Mouse (Mus musculus) thymus, adult 2 months (tissue): ENCODE results near the gene Fjx1.

Source experiments
- CTCF ChIP-seq: fragments of 200-500 bp; IDR thresholded peaks from 2 replicates; pipeline ENCODE4 v1.5.1; 2012; ENCODE audit warnings: mild to moderate bottlenecking, control low read depth, low read length, moderate library complexity, borderline replicate concordance; ENCODE audit not compliant: control insufficient read depth, poor library complexity, insufficient read depth; ENCODE audit errors: extremely low read depth
- POLR2A ChIP-seq: fragments of 200-500 bp; IDR thresholded peaks from 2 replicates; pipeline ENCODE4 v1.6.1; 2012; ENCODE audit warnings: mild to moderate bottlenecking, low read length, control low read depth, moderate library complexity; ENCODE audit not compliant: control insufficient read depth, poor library complexity, insufficient read depth; ENCODE audit errors: extremely low read depth

GRCm38 (mm10) chr2:102403982-102404381 is 48.3 kb downstream of the Fjx1 start:
- TF ChIP-seq POLR2A = no peak
- no peak for TF ChIP-seq CTCF
